Mouse (Mus musculus) heart, embryonic 11.5 days (tissue): Measurements from ENCODE around the gene Vrk1. TPM values are rescaled to one million over a fixed set of nuclear protein-coding genes. Genes with fewer than 3 reads are reported as not detected.

ENCODE experiments used
- ATAC-seq: fragments of 200-750 bp; cut with Nextera tagmentation; replicated peaks from 2 replicates; pipeline ENCODE4 v1.8.0; 2017; ENCODE audit warnings: moderate library complexity; ENCODE audit not compliant: insufficient number of reproducible peaks, low FRiP score, low TSS enrichment
- H3K27ac ChIP-seq: fragments of 300-500 bp; sonication (generic); 2 replicates; pipeline ENCODE4 v1.5.1; 2014; ENCODE audit warnings: mild to moderate bottlenecking, low read depth, low read length
- H3K27me3 ChIP-seq: fragments of 300-500 bp; sonication (generic); 2 replicates; pipeline ENCODE4 v1.6.1; 2014; ENCODE audit warnings: mild to moderate bottlenecking, low read length, mixed read lengths; ENCODE audit not compliant: control insufficient read depth, insufficient read depth
- H3K36me3 ChIP-seq: fragments of 300-500 bp; sonication (generic); 2 replicates; pipeline ENCODE4 v1.6.1; 2014; ENCODE audit warnings: mild to moderate bottlenecking, low read length, moderate library complexity, mixed read lengths; ENCODE audit not compliant: control insufficient read depth, insufficient read depth
- H3K4me1 ChIP-seq: fragments of 300-500 bp; sonication (generic); 2 replicates; pipeline ENCODE4 v1.6.1; 2014; ENCODE audit warnings: low read length; ENCODE audit not compliant: control insufficient read depth, insufficient read depth
- H3K4me2 ChIP-seq: fragments of 300-500 bp; sonication (generic); 2 replicates; pipeline ENCODE4 v1.6.1; 2014; ENCODE audit warnings: mild to moderate bottlenecking, moderate library complexity
- H3K4me3 ChIP-seq: fragments of 300-500 bp; sonication (generic); 2 replicates; pipeline ENCODE4 v1.5.1; 2014; ENCODE audit warnings: low read depth, low read length
- H3K9ac ChIP-seq: fragments of 300-500 bp; sonication (generic); 2 replicates; pipeline ENCODE4 v1.6.1; 2014; ENCODE audit warnings: mild to moderate bottlenecking, low read depth, low read length, moderate library complexity
- H3K9me3 ChIP-seq: fragments of 300-500 bp; sonication (generic); replicated peaks from 2 replicates; pipeline ENCODE4 v1.6.1; 2016; ENCODE audit warnings: low read length; ENCODE audit not compliant: control insufficient read depth
- WGBS: fragments of 180-500 bp; shearing (Covaris S2); extraction: QIAGEN DNeasy Blood & Tissue Kit; methylation state at CpG from one replicate; pipeline ENCODE4 v1.1.7; 2014; ENCODE audit not compliant: insufficient replicate concordance; 5-methylcytosine and 5-hydroxymethylcytosine counted together
- polyA plus RNA-seq: library from polyadenylated mRNA; unstranded; fragments of >200 nt; fragmentation: Nextera tagmentation; extraction: Ambion mirVana; gene quantifications from 2 replicates; pipeline ENCODE4 v1.2.1, GENCODE M21; 2014

The Vrk1 gene
- polyA plus RNA-seq, 1 experiment from 2014 or later, result 49.8 TPM

DNA sequence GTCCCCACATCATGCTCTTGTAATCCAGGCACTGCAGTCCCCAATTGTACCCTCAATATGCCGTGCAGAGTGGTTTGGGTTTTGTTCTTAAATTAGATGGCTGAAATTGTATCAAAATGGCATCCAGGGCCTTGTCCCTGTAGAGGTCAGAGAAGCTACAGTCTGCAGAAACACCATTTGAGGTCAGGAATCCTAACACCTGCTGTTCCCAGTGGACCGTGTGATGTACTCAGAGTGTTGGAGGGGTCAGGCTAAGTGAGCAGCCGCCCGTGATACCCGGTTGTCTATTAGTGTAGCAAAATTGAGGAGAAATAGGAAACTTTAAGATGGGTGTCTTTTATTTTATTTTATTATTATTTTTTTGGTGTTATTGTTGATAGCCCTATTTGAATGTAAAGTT is 70.5 kb downstream of the Vrk1 start:
- Histone ChIP-seq H3K4me1 (peaks cover 13% of the 10 kb centered on the region), H3K9ac (no peak overlapping the region), H3K27ac (no peak overlapping the region), H3K27me3 (no peaks in the 10 kb centered on the region), H3K4me3 (no peak overlapping the region), H3K4me2 (no peak overlapping the region), H3K36me3 (no peaks in the 10 kb centered on the region), H3K9me3 (no peaks in the 10 kb centered on the region)
- no peak for ATAC-seq
- WGBS, result 75% methylated on average over 5 of the region's 5 CpGs

- H3K27me3 ChIP-seq, result no peaks in the 10 kb centered on the region
- H3K36me3 ChIP-seq, result no peaks in the 10 kb centered on the region
- no peak overlapping the region for H3K27ac ChIP-seq
- 60% methylated on average over 23 of the region's 23 CpGs for WGBS
- H3K4me3 ChIP-seq, result no peak overlapping the region
- H3K9ac ChIP-seq, result no peak overlapping the region
- H3K4me2 ChIP-seq, result peak overlapping the region; percentile 17
- H3K9me3 ChIP-seq, result no peaks in the 10 kb centered on the region
- no peak for ATAC-seq
- peaks cover 13% of the 10 kb centered on the region for H3K4me1 ChIP-seq
Measured at GRCm38 (mm10) chr12:106080945-106081747, 71.1 kb downstream of the Vrk1 start.

- H3K4me1 ChIP-seq, result peaks cover 13% of the 10 kb centered on the region
- H3K27me3 ChIP-seq, result no peaks in the 10 kb centered on the region
- H3K9ac ChIP-seq, result no peak overlapping the region
- no peak overlapping the region for H3K4me2 ChIP-seq
- no peak for ATAC-seq
- 77% methylated on average over 7 of the region's 7 CpGs for WGBS
- H3K9me3 ChIP-seq, result no peaks in the 10 kb centered on the region
- H3K27ac ChIP-seq, result no peak overlapping the region
- H3K4me3 ChIP-seq, result no peak overlapping the region
- no peaks in the 10 kb centered on the region for H3K36me3 ChIP-seq
Measured at GRCm38 (mm10) chr12:106081748-106082140, 71.7 kb downstream of the Vrk1 start.

- H3K27ac ChIP-seq, result no peak overlapping the region
- no peak overlapping the region for H3K4me2 ChIP-seq
- peaks cover 13% of the 10 kb centered on the region for H3K4me1 ChIP-seq
- H3K27me3 ChIP-seq, result no peaks in the 10 kb centered on the region
- ATAC-seq, result no peak
- no peaks in the 10 kb centered on the region for H3K9me3 ChIP-seq
- no peak overlapping the region for H3K4me3 ChIP-seq
- H3K9ac ChIP-seq, result no peak overlapping the region
- 50% methylated on average over 16 of the region's 16 CpGs for WGBS
- no peaks in the 10 kb centered on the region for H3K36me3 ChIP-seq
Measured at GRCm38 (mm10) chr12:106082191-106082957, 72.3 kb downstream of the Vrk1 start.

GRCm38 (mm10) chr12:106082958-106083381 is 72.9 kb downstream of the Vrk1 start:
- Histone ChIP-seq H3K4me3 (no peak overlapping the region), H3K4me1 (peaks cover 13% of the 10 kb centered on the region), H3K4me2 (no peak overlapping the region), H3K27ac (no peak overlapping the region), H3K9me3 (no peaks in the 10 kb centered on the region), H3K36me3 (no peaks in the 10 kb centered on the region), H3K9ac (no peak overlapping the region), H3K27me3 (no peaks in the 10 kb centered on the region)
- ATAC-seq, result no peak
- 63% methylated on average over 11 of the region's 11 CpGs for whole genome bisulfite sequencing

- H3K27me3 ChIP-seq, result no peaks in the 10 kb centered on the region
Measured at GRCm38 (mm10) chr12:106084126-106084525, 74.1 kb downstream of the Vrk1 start.

GRCm38 (mm10) chr12:106094827-106095226 is 84.8 kb downstream of the Vrk1 start:
- Histone ChIP-seq H3K4me3 (no peak overlapping the region), H3K27me3 (no peaks in the 10 kb centered on the region), H3K27ac (no peak overlapping the region), H3K36me3 (no peaks in the 10 kb centered on the region), H3K9ac (no peak overlapping the region), H3K9me3 (peaks cover 3% of the 10 kb centered on the region; the same call in 1 of the 2 replicates), H3K4me1 (no peaks in the 10 kb centered on the region), H3K4me2 (no peak overlapping the region)
- 95% methylated on average over 9 of the region's 9 CpGs for WGBS
- no peak for ATAC-seq

More at GRCm38 (mm10) chr12:106084126-106084525, 74.1 kb downstream of the Vrk1 start:
- no peak overlapping the region for H3K4me3 ChIP-seq
- H3K36me3 ChIP-seq, result no peaks in the 10 kb centered on the region
- no peak for ATAC-seq
- H3K27ac ChIP-seq, result no peak overlapping the region
- H3K4me2 ChIP-seq, result no peak overlapping the region
- H3K9me3 ChIP-seq, result no peaks in the 10 kb centered on the region
- peaks cover 13% of the 10 kb centered on the region for H3K4me1 ChIP-seq
- no peak overlapping the region for H3K9ac ChIP-seq
- WGBS, result 89% methylated on average over 12 of the region's 12 CpGs

DNA sequence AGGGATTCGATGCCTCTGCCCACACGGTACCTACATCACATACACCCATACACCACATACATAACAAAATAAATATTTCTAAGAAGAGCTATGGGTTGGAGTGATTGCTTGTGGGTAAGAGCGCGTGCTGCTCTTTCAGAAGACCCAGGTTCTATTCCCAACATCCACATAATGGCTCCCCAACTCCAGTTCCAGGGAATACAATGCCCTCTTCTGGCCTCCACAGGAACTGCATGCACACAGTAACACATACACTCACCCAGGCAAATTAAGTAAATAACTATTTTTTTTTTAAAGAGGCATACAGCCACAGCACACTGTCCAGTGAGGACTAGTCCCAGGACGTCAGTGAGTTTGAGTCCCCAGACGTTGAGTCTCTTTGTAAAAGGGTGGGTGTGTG is 92.0 kb downstream of the Vrk1 start:
- H3K4me2 ChIP-seq, result no peak overlapping the region
- H3K27ac ChIP-seq, result no peak overlapping the region
- H3K27me3 ChIP-seq, result no peaks in the 10 kb centered on the region
- no peaks in the 10 kb centered on the region for H3K9me3 ChIP-seq
- ATAC-seq, result no peak
- no peak overlapping the region for H3K4me3 ChIP-seq
- H3K9ac ChIP-seq, result no peak overlapping the region
- H3K36me3 ChIP-seq, result no peaks in the 10 kb centered on the region
- no peaks in the 10 kb centered on the region for H3K4me1 ChIP-seq
- 91% methylated on average over 6 of the region's 6 CpGs for WGBS
